Mouse (Mus musculus): ENCODE data around the gene Ogdhl.
"Not testable (repeated sequence)": the region's sequence is repeated elsewhere in the genome, so short reads cannot be mapped to it uniquely, and the experiment has no call there.

Ogdhl gene

GRCm38 (mm10) chr14:32321732-32322685 lies at the start of gene Ogdhl:
Gene Ogdhl (plus strand): TSS chr14:32322019.
- peak; percentile 66 for DNase-seq (ENCODE audit: low spot score)

GRCm38 (mm10) chr14:32301622-32302021 lies 20.2 kb upstream of the Ogdhl start:
- no peak for DNase-seq (ENCODE audit: low spot score)

GRCm38 (mm10) chr14:32302423-32302822 lies 19.4 kb upstream of the Ogdhl start:
- no peak for DNase-seq (ENCODE audit: low spot score)

- no peak for DNase-seq (ENCODE audit: low spot score)
Observed at GRCm38 (mm10) chr14:32304921-32305320, 16.9 kb upstream of the Ogdhl start.

GRCm38 (mm10) chr14:32309876-32310275 lies 11.9 kb upstream of the Ogdhl start:
- DNase-seq (ENCODE audit: low spot score), result no peak

GRCm38 (mm10) chr14:32311381-32312035 lies 10.3 kb upstream of the Ogdhl start:
- no peak for DNase-seq (ENCODE audit: low spot score)

- no peak for DNase-seq (ENCODE audit: low spot score)
Observed at GRCm38 (mm10) chr14:32317822-32318221, 4.0 kb upstream of the Ogdhl start.

- DNase-seq (ENCODE audit: low spot score), result no peak
Observed at GRCm38 (mm10) chr14:32323221-32323620, 1.4 kb downstream of the Ogdhl start.

- DNase-seq (ENCODE audit: low spot score), result no peak
Observed at GRCm38 (mm10) chr14:32327366-32327765, 5.5 kb downstream of the Ogdhl start.

GRCm38 (mm10) chr14:32332515-32333445 lies 11.0 kb downstream of the Ogdhl start:
- no peak for DNase-seq (ENCODE audit: low spot score)

GRCm38 (mm10) chr14:32336021-32336420 lies 14.2 kb downstream of the Ogdhl start:
- DNase-seq (ENCODE audit: low spot score), result no peak

- DNase-seq (ENCODE audit: low spot score), result no peak
Observed at GRCm38 (mm10) chr14:32336547-32336946, 14.7 kb downstream of the Ogdhl start.

- no peak for DNase-seq (ENCODE audit: low spot score)
Observed at GRCm38 (mm10) chr14:32341823-32342222, 20.0 kb downstream of the Ogdhl start.

- no peak for DNase-seq (ENCODE audit: low spot score)
Observed at GRCm38 (mm10) chr14:32344176-32344575, 22.4 kb downstream of the Ogdhl start.

GRCm38 (mm10) chr14:32344694-32345093 lies 22.9 kb downstream of the Ogdhl start:
- DNase-seq (ENCODE audit: low spot score), result no peak

GRCm38 (mm10) chr14:32347307-32347706 lies 25.5 kb downstream of the Ogdhl start:
- no peak for DNase-seq (ENCODE audit: low spot score)

GRCm38 (mm10) chr14:32351181-32351920 lies 29.5 kb downstream of the Ogdhl start:
- not testable (repeated sequence) for DNase-seq (ENCODE audit: low spot score)

GRCm38 (mm10) chr14:32364359-32364758 lies 42.5 kb downstream of the Ogdhl start:
- DNase-seq (ENCODE audit: low spot score), result no peak

- no peak for DNase-seq (ENCODE audit: low spot score)
Observed at GRCm38 (mm10) chr14:32369756-32370155, 47.9 kb downstream of the Ogdhl start.

- no peak for DNase-seq (ENCODE audit: low spot score)
Observed at GRCm38 (mm10) chr14:32372510-32372909, 50.7 kb downstream of the Ogdhl start.

GRCm38 (mm10) chr14:32379395-32380098 lies 57.7 kb downstream of the Ogdhl start:
- DNase-seq (ENCODE audit: low spot score), result no peak

Data from ovary, adult 18-20 months (tissue).